Mouse (Mus musculus) ovary, postnatal 36 days (tissue): Measurements from ENCODE around the gene Map4k5.

ENCODE experiments used
- DNase-seq: peaks from one replicate; pipeline ENCODE4 v3.0.0; 2022; ENCODE audit warnings: low spot score, mixed read lengths

Gene Map4k5

GRCm38 (mm10) chr12:69892371-69893251, at the start of gene Map4k5, which contains the start of gene Atl1:
Gene Map4k5 (minus strand): TSS chr12:69893200.
Gene Atl1 (plus strand): TSS chr12:69892614.
- peak; percentile 91 for DNase-seq

DNA sequence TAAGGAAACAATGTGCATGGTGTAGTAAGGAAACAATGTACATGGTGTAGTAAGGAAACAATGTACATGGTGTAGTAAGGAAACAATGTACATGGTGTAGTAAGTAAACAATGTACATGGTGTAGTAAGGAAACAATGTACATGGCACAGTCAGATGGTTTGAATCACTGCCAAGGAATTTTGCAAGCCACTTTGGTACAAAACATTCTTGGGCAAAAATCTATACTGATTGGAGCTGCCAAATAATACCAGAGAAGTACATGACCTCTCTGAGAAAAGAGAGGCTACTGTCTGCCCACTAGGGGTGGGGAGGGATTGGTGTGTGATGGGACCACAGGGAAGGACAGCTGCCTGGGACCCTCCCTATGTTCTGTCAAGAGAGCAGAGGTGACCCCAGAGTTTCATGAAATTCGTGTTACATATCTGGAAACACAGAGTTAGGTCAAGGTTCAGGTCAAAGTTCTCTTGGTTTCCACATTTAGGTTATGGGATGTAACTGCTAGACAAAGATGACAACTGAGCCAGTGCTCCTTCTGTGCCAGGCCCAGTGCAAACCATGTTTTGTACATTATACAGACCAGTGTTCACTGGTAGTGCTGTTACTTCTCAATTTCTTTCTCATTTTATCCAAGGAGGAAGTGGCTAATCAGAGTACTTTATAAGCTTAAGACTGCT, 48.8 kb upstream of the Map4k5 start:
- DNase-seq = no peak

DNA sequence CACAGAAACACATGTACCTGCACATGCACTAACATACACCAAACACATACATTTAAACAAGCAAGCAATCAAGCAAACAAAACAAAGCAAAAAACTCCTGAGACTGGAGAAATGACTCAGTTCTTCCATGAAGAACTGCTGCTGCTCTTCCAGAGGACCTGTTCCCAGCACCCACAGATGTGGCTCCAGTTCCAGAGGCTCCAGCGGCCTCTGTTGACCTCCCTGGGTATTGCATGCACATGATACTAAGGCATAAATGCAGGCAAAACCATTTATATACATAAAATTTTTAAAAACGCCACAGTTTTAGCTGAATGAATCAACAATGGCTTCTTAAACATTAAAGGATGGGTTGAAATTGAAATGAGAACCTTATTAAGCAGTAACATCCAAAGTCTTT, 46.3 kb upstream of the Map4k5 start:
- no peak for DNase-seq

DNA sequence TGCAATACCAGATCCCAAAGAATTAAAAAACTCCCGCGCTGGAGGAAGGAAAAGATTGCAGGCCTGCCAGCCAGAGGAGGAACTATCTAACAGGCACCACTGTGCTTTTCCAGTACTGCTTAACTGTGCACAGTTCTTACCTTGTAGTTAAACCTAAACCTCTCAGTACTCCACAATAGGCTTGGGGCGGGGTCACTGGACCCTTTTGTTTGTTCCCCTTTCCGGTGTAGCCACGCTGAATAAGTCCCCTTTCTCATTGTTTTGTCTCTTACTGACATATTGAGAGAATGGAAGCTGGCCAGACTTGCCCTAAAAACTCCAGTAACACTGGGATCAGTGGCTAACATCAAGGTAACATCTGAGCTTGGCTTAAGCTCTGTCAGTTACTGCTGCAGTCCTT, 44.7 kb upstream of the Map4k5 start:
- DNase-seq = no peak

DNA sequence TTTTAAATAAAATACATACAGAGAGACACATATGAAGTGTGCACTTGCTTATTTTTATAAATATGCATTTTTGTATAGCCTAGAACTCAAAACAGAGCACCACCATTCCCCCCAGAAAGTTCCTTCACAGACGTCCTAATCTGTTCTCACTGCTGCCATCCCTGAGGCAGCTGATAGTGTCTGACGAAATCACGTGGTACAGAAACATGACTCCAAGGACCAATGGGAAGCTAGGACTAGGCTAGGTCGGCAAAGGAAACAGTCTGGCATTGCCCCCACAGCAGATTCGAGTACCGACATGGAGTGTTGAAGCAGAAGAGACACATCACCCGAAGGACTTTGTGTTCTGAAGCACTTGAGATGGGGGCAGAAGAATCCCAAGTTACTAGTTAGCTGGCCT, 33.7 kb upstream of the Map4k5 start:
- no peak for DNase-seq

DNA sequence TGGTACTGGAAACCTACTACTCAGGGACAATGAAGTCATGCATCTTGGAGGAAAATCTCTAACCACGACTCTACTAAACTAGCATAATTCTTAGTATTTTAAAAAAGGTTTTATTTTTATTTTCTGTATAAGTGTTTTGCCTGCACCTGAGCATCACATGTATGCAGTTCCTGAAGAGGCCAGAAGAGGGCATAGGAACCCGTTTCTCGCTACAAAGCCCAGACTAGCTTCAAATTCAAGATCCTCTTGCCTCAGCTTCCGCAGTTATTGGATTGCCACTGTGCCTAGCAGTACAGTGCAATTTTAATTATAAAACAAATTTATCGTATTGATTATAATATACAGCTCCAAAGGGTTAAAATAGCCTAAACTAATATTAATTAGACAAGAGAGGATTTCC, 31.0 kb upstream of the Map4k5 start:
- DNase-seq = no peak

DNA sequence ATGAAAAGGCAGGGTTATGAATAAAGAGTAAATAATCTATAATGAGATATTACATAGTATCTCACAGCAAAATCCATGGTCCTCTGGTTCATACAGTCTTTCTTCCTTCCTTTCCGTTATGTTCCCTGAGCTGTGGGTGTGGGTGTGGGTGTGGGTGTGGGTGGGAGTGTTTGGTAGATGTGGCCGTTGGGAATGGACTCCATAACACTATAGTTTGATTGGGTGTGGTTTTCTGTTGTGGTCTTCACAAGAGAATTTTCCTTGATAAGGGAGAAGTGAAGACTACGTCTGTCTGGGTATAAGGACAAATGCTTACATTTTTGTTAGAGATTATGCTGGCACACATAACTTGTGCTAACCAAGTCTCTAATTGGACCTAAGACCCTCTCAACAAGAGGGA, 30.6 kb upstream of the Map4k5 start:
- no peak for DNase-seq

GRCm38 (mm10) chr12:69923128-69923527, 30.1 kb upstream of the Map4k5 start:
- no peak for DNase-seq

GRCm38 (mm10) chr12:69922099-69922498, 29.1 kb upstream of the Map4k5 start:
- DNase-seq = no peak

- DNase-seq = no peak
Measured at GRCm38 (mm10) chr12:69917870-69918269, 24.9 kb upstream of the Map4k5 start.

- no peak for DNase-seq
Measured at GRCm38 (mm10) chr12:69912737-69913136, 19.7 kb upstream of the Map4k5 start.

- DNase-seq = no peak
Measured at GRCm38 (mm10) chr12:69911906-69912305, 18.9 kb upstream of the Map4k5 start.

DNA sequence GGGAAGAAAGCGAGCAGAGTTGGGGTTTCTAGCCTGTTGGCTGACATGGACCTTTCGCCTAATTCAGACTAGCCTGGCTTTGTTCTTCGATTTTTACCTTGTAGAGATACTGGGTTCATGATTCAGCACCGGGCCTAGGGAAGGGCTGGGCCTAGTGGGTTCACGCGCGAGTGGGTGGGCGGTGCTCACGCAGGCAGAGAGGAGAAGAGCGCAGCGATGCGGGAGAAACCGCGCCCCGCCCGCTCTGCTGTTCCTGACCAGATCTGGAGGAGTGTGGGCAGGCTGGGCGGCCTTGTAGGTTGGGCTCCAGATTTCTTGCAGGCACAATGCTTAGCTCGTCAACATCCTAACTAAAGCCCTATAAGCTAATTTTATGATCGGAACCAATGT, 15.5 kb upstream of the Map4k5 start:
- DNase-seq = no peak

DNA sequence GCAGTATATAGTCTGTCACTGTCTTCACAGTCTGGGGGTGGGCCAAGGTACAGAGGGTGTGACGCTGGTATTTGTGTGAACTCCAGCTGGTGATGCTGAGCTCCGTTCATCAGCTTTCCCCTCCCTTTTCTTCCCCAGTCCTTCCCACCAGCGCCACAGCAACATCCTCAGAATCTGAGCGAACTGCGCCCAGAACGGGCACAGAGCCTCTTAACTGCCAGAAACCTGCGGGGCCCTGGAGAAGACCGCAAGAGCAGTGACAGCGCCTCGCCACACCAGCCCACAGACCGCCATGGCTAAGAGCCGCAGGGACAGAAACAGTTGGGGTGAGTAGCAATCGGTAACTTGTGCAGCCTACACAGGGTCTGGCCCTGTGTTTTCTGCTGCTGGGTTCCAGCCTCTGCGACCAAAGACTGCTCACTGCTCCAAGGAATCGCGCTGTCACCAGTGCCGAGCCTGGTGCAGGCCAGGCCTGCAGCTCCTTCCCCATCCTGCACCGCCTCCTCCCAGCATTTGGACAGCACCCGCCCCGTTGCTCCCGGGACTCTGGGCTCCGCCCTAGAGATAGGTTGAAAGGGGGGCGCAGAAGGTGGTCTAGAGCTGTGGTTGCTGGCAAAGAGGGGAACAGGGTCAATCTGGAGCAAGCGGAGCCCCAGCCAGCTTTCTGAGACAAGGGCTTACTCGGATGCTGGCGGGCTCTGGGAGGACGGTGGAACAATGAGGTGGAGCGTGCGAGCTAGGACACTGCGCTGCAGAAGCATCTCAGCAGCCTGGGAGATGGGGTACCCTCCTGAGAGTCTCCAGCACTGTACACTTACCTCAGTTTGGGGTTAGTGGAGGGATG, 14.9 kb upstream of the Map4k5 start:
- DNase-seq = peak; percentile 41

- DNase-seq = no peak
Measured at GRCm38 (mm10) chr12:69904991-69905390, 12.0 kb upstream of the Map4k5 start.

DNA sequence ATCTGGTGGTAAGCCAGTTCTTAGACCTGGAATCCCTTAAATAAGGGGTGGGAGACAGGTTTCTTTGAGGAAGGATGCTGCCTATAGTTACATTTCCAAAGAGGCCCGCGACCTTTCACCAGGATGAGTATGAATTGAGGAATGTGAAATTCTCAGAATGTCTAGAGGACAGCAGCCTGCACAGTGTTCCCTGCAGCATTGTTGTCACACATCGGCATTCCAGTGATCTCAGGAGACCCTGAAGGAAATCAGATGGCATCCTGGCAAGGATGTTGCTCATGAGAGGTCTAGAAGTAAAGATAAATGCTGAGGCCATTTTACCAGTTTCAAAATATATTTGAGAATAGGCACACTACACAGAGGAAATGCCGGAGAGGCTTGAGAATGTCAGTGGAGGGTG, 5.1 kb upstream of the Map4k5 start:
- no peak for DNase-seq

DNA sequence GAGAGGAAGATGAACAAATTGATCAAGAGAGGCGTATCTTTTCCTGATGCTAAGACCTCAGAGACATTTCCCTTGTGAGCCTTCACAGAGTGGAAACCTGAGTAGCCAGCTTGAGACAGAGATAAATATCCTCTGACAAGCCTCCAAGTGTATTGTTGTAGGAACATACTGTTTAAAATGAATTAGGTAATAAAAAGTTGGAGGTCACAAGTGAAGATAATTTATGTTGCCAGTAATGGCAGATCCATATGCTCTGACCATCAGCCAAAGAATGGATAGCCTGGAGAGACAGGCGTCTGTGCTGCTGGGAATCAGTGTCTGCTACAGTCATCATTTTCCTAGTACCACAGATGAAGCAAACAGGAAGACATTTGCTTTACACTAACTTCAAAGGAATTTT, 2.0 kb upstream of the Map4k5 start:
- no peak for DNase-seq

DNA sequence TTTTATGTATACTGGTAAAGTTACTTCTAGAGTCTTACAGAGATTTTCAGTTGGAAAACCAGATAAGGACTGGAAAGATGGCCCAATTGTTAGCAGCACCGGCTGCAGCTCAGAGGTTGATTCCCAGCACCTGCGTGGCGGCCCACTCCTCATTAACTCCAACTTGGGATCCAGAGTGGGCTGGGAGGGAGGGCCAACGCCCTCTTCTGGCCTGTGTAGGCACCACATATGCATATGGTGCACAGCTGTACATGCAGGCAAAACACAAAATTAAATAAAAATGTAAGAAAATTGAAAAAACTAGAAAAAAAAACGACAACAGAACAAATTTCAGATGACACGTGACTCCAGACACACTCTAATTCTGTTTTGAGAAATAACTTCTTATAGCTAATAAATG, 927 bp upstream of the Map4k5 start:
- DNase-seq = no peak

GRCm38 (mm10) chr12:69891721-69892120, 1.3 kb downstream of the Map4k5 start:
- DNase-seq = no peak

GRCm38 (mm10) chr12:69890476-69890875, 2.5 kb downstream of the Map4k5 start:
- no peak for DNase-seq

GRCm38 (mm10) chr12:69890051-69890450, 2.9 kb downstream of the Map4k5 start:
- no peak for DNase-seq

- DNase-seq = no peak
Measured at GRCm38 (mm10) chr12:69888345-69888744, 4.7 kb downstream of the Map4k5 start.

GRCm38 (mm10) chr12:69887776-69888175, 5.2 kb downstream of the Map4k5 start:
- no peak for DNase-seq
